22 mouse cellular contexts compared by ENCODE assay signal in genomic region chr5:32085971-32086370, GRCm38 (mm10).
"Had no signal": no experiment of that assay in that cellular context is flagged by ENCODE, and none has a peak within 500 bp of the region (broad histone marks: within the 10 kb centered on the region; RNA-seq: fewer than 3 reads in every experiment).

No protein-coding gene starts in this region.

- H3K4me2 ChIP-seq: heart, embryonic 11.5 days; heart, embryonic 13.5 days; heart, embryonic 15.5 days; hindbrain, embryonic 12.5 days; hindbrain, embryonic 14.5 days; intestine, embryonic 15.5 days; limb, embryonic 12.5 days; liver, embryonic 11.5 days; liver, embryonic 13.5 days had no signal

- H3K36me3 ChIP-seq: heart, embryonic 15.5 days; hindbrain, embryonic 12.5 days; intestine, embryonic 15.5 days; limb, embryonic 10.5 days; limb, embryonic 12.5 days; liver, embryonic 13.5 days had no signal

- H3K27me3 ChIP-seq: heart, embryonic 13.5 days; heart, embryonic 15.5 days; hindbrain, embryonic 12.5 days; intestine, embryonic 15.5 days; limb, embryonic 12.5 days; liver, embryonic 13.5 days had no signal

- H3K9me3 ChIP-seq: heart, embryonic 13.5 days; heart, embryonic 15.5 days; hindbrain, embryonic 10.5 days; hindbrain, embryonic 12.5 days; intestine, embryonic 15.5 days; limb, embryonic 10.5 days; limb, embryonic 12.5 days; liver, embryonic 13.5 days had no signal

- H3K27ac ChIP-seq: heart, adult 2 months; heart, embryonic 13.5 days; heart, embryonic 15.5 days; hindbrain, embryonic 10.5 days; hindbrain, embryonic 12.5 days; hindbrain, embryonic 14.5 days; intestine, embryonic 15.5 days; layer of hippocampus, adult 2 months; left cerebral cortex, adult 2 months; limb, embryonic 10.5 days; limb, embryonic 12.5 days; liver, embryonic 13.5 days had no signal

- DNase-seq: gastrocnemius, postnatal 14 days; heart, adult 2 months; heart, postnatal 4 days; kidney, postnatal 10 days; kidney, postnatal 4 days; liver; liver, embryonic 13.5 days had no signal

- H3K4me1 ChIP-seq: intestine, embryonic 15.5 days had no signal

- ATAC-seq: hindbrain, embryonic 16.5 days; inflammation-experienced regulatory T-cells, adult 6 months; intestine, embryonic 15.5 days; intestine, postnatal 0 days had no signal

- H3K4me3 ChIP-seq: heart, adult 2 months; heart, embryonic 13.5 days; heart, embryonic 15.5 days; hindbrain, embryonic 10.5 days; hindbrain, embryonic 12.5 days; intestine, embryonic 15.5 days; layer of hippocampus, adult 2 months; left cerebral cortex, adult 2 months; limb, embryonic 10.5 days; limb, embryonic 12.5 days; liver, embryonic 13.5 days had no signal

- H3K9ac ChIP-seq: heart, embryonic 13.5 days; heart, embryonic 15.5 days; hindbrain, embryonic 12.5 days; hindbrain, embryonic 14.5 days; intestine, embryonic 15.5 days; limb, embryonic 12.5 days; liver, embryonic 13.5 days had no signal
